Mouse (Mus musculus) neural tube, embryonic 11.5 days (tissue): ENCODE measurements around the gene Iah1. TPM values are rescaled to one million over a fixed set of nuclear protein-coding genes. Genes with fewer than 3 reads are reported as not detected.

Source experiments
- ATAC-seq: fragments of 200-750 bp; cut with Nextera tagmentation; 2 replicates; pipeline ENCODE4 v1.8.0; 2017; ENCODE audit warnings: moderate number of reproducible peaks, mild to moderate bottlenecking, moderate TSS enrichment, moderate library complexity; ENCODE audit not compliant: insufficient read depth, low FRiP score, low TSS enrichment
- DNase-seq: peaks from one replicate; pipeline ENCODE4 v3.0.0-alpha.2; 2015; ENCODE audit warnings: low spot score
- H3K27ac ChIP-seq: fragments of 300-500 bp; sonication (generic); 2 replicates; pipeline ENCODE4 v1.5.1; 2014; ENCODE audit warnings: low read depth, mild to moderate bottlenecking, low read length
- H3K27me3 ChIP-seq: fragments of 300-500 bp; sonication (generic); 2 replicates; pipeline ENCODE4 v1.6.1; 2014; ENCODE audit warnings: mild to moderate bottlenecking, low read length, mixed read lengths; ENCODE audit not compliant: control insufficient read depth, insufficient read depth
- H3K36me3 ChIP-seq: fragments of 300-500 bp; sonication (generic); 2 replicates; pipeline ENCODE4 v1.6.1; 2014; ENCODE audit warnings: mild to moderate bottlenecking, low read length, moderate library complexity, mixed read lengths; ENCODE audit not compliant: control insufficient read depth, insufficient read depth
- H3K4me1 ChIP-seq: fragments of 300-500 bp; sonication (generic); 2 replicates; pipeline ENCODE4 v1.6.1; 2014; ENCODE audit warnings: low read length, mixed read lengths; ENCODE audit not compliant: control insufficient read depth, insufficient read depth
- H3K4me2 ChIP-seq: fragments of 300-500 bp; sonication (generic); 2 replicates; pipeline ENCODE4 v1.6.1; 2014; ENCODE audit warnings: low read depth, mild to moderate bottlenecking, moderate library complexity
- H3K4me3 ChIP-seq: fragments of 300-500 bp; sonication (generic); 2 replicates; pipeline ENCODE4 v1.5.1; 2014; ENCODE audit warnings: low read depth, low read length
- H3K9ac ChIP-seq: fragments of 300-500 bp; sonication (generic); 2 replicates; pipeline ENCODE4 v1.6.1; 2014; ENCODE audit warnings: mild to moderate bottlenecking, low read length
- H3K9me3 ChIP-seq: fragments of 300-500 bp; sonication (generic); 2 replicates; pipeline ENCODE4 v1.6.1; 2016; ENCODE audit warnings: low read length; ENCODE audit not compliant: control insufficient read depth
- WGBS: fragments of 180-500 bp; shearing (Covaris S2); extraction: QIAGEN DNeasy Blood & Tissue Kit; methylation state at CpG from one replicate; pipeline ENCODE4 v1.1.7; 2014; 5-methylcytosine and 5-hydroxymethylcytosine counted together
- polyA plus RNA-seq: library from polyadenylated mRNA; unstranded; fragments of >200 nt; fragmentation: Nextera tagmentation; extraction: Ambion mirVana; gene quantifications from 2 replicates; pipeline ENCODE4 v1.2.1, GENCODE M21; 2014

Gene Iah1
- polyA plus RNA-seq, 1 experiment from 2014 or later: 47.2 TPM

- no peaks in the 10 kb centered on the region for H3K27me3 ChIP-seq
- no peak overlapping the region for H3K9ac ChIP-seq
- H3K36me3 ChIP-seq: peaks cover 28% of the 10 kb centered on the region
- no peak overlapping the region for H3K4me3 ChIP-seq
- no peaks in the 10 kb centered on the region for H3K4me1 ChIP-seq
- no peaks in the 10 kb centered on the region for H3K9me3 ChIP-seq
- no peak overlapping the region for H3K4me2 ChIP-seq
- WGBS: 87% methylated on average over 4 of the region's 4 CpGs
- no peak for ATAC-seq
- DNase-seq: no peak
- H3K27ac ChIP-seq: no peak overlapping the region
These were observed 9.5 kb upstream of the Iah1 start for GRCm38 (mm10) chr12:21306721-21307120.

- Histone ChIP-seq H3K4me3 (no peak overlapping the region), H3K4me2 (no peak overlapping the region), H3K4me1 (0 out of 2 replicates have a peak, but pooled peaks cover 4% of the 10 kb centered on the region), H3K9me3 (no peaks in the 10 kb centered on the region), H3K27ac (no peak overlapping the region), H3K27me3 (no peaks in the 10 kb centered on the region), H3K36me3 (peaks cover 13% of the 10 kb centered on the region), H3K9ac (no peak overlapping the region)
- ATAC-seq (no peak), DNase-seq (no peak)
- 93% methylated on average over 5 of the region's 5 CpGs for WGBS
These were observed 4.0 kb upstream of the Iah1 start for GRCm38 (mm10) chr12:21312201-21312600.

DNA sequence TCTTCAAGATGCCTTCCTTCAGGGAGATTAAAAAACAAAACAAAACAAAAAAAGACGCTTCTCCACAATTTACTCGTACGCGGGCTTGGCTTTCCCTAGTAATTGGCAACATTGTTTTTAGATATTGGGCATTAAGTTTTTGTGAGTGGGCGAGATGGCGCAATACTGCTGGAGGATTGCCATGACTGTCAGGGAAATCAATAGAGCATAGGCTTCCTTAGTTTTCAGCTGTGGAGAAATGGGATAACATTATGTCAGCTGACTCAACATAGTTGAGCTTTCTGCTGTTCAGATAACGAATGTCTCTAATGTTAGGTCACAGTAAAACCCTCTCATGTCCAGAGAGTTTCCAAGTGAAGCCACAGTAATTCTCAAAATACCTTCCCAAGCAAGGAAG lies 678 bp downstream of the Iah1 start:
- H3K4me1 ChIP-seq: 0 out of 2 replicates have a peak, but pooled peaks cover 4% of the 10 kb centered on the region
- H3K4me3 ChIP-seq: peak overlapping the region; percentile 70
- H3K36me3 ChIP-seq: 0 out of 2 replicates have a peak, but pooled peaks cover 2% of the 10 kb centered on the region
- 46% methylated on average over 7 of the region's 7 CpGs for WGBS
- peak overlapping the region; percentile 83 for H3K9ac ChIP-seq
- ATAC-seq: no peak
- peak overlapping the region; percentile 62 for H3K4me2 ChIP-seq
- H3K27me3 ChIP-seq: no peaks in the 10 kb centered on the region
- DNase-seq: no peak
- no peak overlapping the region for H3K27ac ChIP-seq
- H3K9me3 ChIP-seq: no peaks in the 10 kb centered on the region

DNA sequence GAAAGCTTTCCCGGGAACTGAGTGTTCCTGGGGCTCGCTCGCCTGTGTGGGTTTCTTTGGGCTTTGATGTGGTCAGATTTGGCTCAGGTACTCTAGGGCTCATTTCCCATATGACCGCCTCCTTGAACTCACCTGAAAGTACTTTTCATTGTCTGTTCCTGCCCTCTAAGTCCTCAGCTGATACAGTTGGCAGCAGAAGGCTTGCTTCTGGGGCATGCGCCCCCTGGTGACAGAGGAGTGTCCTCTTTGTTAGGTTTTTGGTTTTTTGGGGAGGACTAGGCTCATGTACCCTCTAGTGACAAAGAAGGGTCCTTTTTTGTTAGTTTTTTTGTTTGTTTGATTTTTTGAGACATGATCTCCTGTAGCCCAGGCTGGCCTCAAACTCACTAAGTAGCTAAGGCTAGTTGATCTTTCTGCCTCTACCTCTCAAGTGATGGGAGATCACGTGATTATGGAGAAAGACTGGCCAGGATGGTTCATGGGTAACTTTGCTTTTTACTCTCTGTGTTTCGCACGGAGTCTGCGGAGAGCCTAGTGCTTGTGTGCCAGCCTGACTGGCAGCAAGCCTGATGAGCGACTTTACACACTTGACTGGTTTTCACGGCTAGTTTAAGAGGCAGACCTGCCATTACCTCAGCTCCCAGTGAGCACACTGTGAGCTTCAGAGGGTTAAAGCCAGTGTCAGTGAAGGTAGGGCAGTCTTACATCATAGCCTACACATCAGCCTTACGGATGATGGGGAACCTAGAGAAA lies 2.1 kb downstream of the Iah1 start:
- WGBS: 76% methylated on average over 12 of the region's 12 CpGs
- no peaks in the 10 kb centered on the region for H3K27me3 ChIP-seq
- no peak overlapping the region for H3K4me3 ChIP-seq
- 0 out of 2 replicates have a peak, but pooled peaks cover 4% of the 10 kb centered on the region for H3K4me1 ChIP-seq
- H3K36me3 ChIP-seq: peaks cover 2% of the 10 kb centered on the region; the same call in 1 of the 2 replicates
- H3K9me3 ChIP-seq: no peaks in the 10 kb centered on the region
- H3K9ac ChIP-seq: no peak overlapping the region
- no peak overlapping the region for H3K27ac ChIP-seq
- no peak overlapping the region for H3K4me2 ChIP-seq
- no peak for ATAC-seq
- peak; percentile 58 for DNase-seq

DNA sequence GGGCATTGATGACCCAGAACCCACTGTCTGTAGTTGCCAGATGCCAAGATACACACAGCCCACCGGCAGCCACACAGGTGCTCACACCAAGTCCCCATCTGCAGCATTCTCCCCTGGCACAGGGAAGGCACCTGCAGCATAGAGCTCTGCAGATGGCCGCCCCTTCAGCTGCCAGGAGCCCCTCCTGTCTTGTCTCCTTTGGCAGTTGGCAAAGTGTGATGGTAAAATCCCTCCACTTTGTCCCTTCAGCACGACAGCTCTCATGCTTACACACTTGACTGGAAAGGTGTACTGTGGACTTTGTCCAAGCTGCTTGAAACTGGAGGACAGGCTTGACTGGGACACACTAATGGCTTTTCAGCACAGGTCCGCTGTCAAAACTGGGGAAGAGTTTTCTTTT lies 4.1 kb downstream of the Iah1 start:
- ATAC-seq: no peak
- H3K27ac ChIP-seq: no peak overlapping the region
- 0 out of 2 replicates have a peak, but pooled peaks cover 4% of the 10 kb centered on the region for H3K4me1 ChIP-seq
- no peak overlapping the region for H3K4me2 ChIP-seq
- no peak for DNase-seq
- H3K27me3 ChIP-seq: no peaks in the 10 kb centered on the region
- 92% methylated on average over 4 of the region's 4 CpGs for WGBS
- H3K36me3 ChIP-seq: no peaks in the 10 kb centered on the region; the same call in 1 of the 2 replicates
- no peak overlapping the region for H3K9ac ChIP-seq
- no peak overlapping the region for H3K4me3 ChIP-seq
- no peaks in the 10 kb centered on the region for H3K9me3 ChIP-seq

DNA sequence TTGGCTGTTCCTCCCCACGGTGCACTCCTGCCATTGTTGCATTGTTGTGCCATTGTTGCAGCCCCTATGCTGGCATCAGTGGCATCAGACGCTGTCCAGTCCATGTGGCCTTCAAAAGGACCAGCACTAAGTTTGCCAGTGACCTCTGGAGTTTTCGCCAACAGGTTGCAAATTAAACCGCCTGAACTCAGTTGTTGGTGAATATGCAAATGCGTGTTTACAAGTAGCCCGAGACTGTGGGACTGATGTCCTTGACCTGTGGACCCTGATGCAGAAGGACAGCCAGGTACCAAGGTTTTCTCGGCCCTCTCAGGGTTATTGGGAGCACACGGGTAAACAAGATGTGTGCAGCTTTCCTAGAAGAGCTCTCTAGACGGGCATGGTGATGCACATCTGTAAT lies 5.0 kb downstream of the Iah1 start:
- DNase-seq: no peak
- H3K9ac ChIP-seq: no peak overlapping the region
- H3K4me3 ChIP-seq: no peak overlapping the region
- no peak overlapping the region for H3K27ac ChIP-seq
- H3K4me2 ChIP-seq: no peak overlapping the region
- H3K4me1 ChIP-seq: 0 out of 2 replicates have a peak, but pooled peaks cover 4% of the 10 kb centered on the region
- no peaks in the 10 kb centered on the region; the same call in 1 of the 2 replicates for H3K36me3 ChIP-seq
- H3K9me3 ChIP-seq: no peaks in the 10 kb centered on the region
- H3K27me3 ChIP-seq: no peaks in the 10 kb centered on the region
- ATAC-seq: no peak
- whole genome bisulfite sequencing: 87% methylated on average over 9 of the region's 9 CpGs

DNA sequence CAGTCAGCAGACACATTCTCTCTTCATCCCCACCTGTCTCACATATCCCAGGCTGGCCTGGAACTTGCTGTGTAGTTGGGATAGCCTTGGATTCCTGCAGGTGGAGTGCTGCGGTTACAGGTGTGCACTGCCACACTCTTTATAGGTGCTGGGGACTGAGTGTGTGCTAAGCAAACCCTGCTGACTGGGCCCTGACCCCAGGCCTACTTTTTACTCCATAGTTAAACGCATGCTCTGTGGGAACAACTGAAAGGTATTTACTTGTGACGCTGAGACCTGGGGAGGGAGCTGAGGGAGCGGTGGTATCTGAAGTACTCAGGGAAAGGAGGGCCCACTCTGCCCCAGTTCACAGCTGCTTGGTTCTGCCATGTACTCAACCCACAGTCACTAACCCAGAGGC lies 6.1 kb downstream of the Iah1 start:
- Histone ChIP-seq H3K4me3 (no peak overlapping the region), H3K4me1 (no peaks in the 10 kb centered on the region), H3K9ac (no peak overlapping the region), H3K4me2 (no peak overlapping the region), H3K27ac (no peak overlapping the region), H3K27me3 (no peaks in the 10 kb centered on the region), H3K9me3 (no peaks in the 10 kb centered on the region), H3K36me3 (peaks cover 4% of the 10 kb centered on the region)
- ATAC-seq (no peak), DNase-seq (no peak)
- 89% methylated on average over 4 of the region's 4 CpGs for WGBS

- Histone ChIP-seq H3K27me3 (no peaks in the 10 kb centered on the region), H3K9me3 (no peaks in the 10 kb centered on the region), H3K27ac (no peak overlapping the region), H3K36me3 (peaks cover 4% of the 10 kb centered on the region), H3K4me1 (no peaks in the 10 kb centered on the region), H3K4me3 (no peak overlapping the region), H3K9ac (no peak overlapping the region), H3K4me2 (no peak overlapping the region)
- no peak for ATAC-seq
- no peak for DNase-seq
- 91% methylated on average over 9 of the region's 9 CpGs for WGBS
These were observed 6.7 kb downstream of the Iah1 start for GRCm38 (mm10) chr12:21322856-21323255.

- no peak overlapping the region for H3K4me2 ChIP-seq
- H3K9ac ChIP-seq: no peak overlapping the region
- 55% methylated on average over 5 of the region's 5 CpGs for WGBS
- no peaks in the 10 kb centered on the region for H3K4me1 ChIP-seq
- H3K36me3 ChIP-seq: peaks cover 4% of the 10 kb centered on the region
- H3K27me3 ChIP-seq: no peaks in the 10 kb centered on the region
- ATAC-seq (no peak), DNase-seq (no peak)
- H3K27ac ChIP-seq: no peak overlapping the region
- H3K9me3 ChIP-seq: no peaks in the 10 kb centered on the region
- H3K4me3 ChIP-seq: no peak overlapping the region
These were observed 7.9 kb downstream of the Iah1 start for GRCm38 (mm10) chr12:21324101-21324500.
